Mouse (Mus musculus): ENCODE data around the gene Nae1.

GRCm38 (mm10) chr8:104534779-104535141, 323 bp upstream of the Nae1 start:
- TF ChIP-seq POLR2A (IDR thresholded peaks at IDR 0.05; ENCODE audit: low read depth, low read length) (no peak), CTCF (IDR thresholded peaks at IDR 0.05; ENCODE audit: borderline replicate concordance, insufficient read depth, low read length) (no peak)
